Mouse (Mus musculus) bone marrow macrophage, adult 2 months (primary cell): ENCODE results near the gene Shroom4. TPM values are rescaled to one million over a fixed set of nuclear protein-coding genes. Genes with fewer than 3 reads are reported as not detected.
"Not testable (repeated sequence)": the region's sequence is repeated elsewhere in the genome, so short reads cannot be mapped to it uniquely, and the experiment has no call there.

Experiments used
- H3K27ac ChIP-seq: 2 replicates; pipeline ENCODE4 v1.5.1; 2012; ENCODE audit warnings: low read depth, low read length; ENCODE audit not compliant: insufficient read depth
- H3K4me1 ChIP-seq: 2 replicates; pipeline ENCODE4 v1.6.1; 2012; ENCODE audit warnings: low read length; ENCODE audit not compliant: control insufficient read depth, insufficient read depth
- H3K4me3 ChIP-seq: 2 replicates; pipeline ENCODE4 v1.5.1; 2012; ENCODE audit warnings: mild to moderate bottlenecking, low read length, moderate library complexity; ENCODE audit not compliant: insufficient read depth
- CTCF ChIP-seq: IDR thresholded peaks from 2 replicates; pipeline ENCODE4 v1.5.1; 2012; ENCODE audit warnings: low read depth, mild to moderate bottlenecking, low read length, moderate library complexity
- POLR2A ChIP-seq: IDR thresholded peaks from 2 replicates; pipeline ENCODE4 v1.6.1; 2012; ENCODE audit warnings: mild to moderate bottlenecking, low read depth, low read length, borderline replicate concordance
- polyA plus RNA-seq: library from polyadenylated mRNA; stranded (reverse); fragments of >200 nt; gene quantifications from 2 replicates; pipeline ENCODE4 v1.2.4, GENCODE M21; 2012; ENCODE audit not compliant: missing spikeins, insufficient read depth, insufficient read length

Gene Shroom4
- polyA plus RNA-seq, 1 experiment = not detected

DNA sequence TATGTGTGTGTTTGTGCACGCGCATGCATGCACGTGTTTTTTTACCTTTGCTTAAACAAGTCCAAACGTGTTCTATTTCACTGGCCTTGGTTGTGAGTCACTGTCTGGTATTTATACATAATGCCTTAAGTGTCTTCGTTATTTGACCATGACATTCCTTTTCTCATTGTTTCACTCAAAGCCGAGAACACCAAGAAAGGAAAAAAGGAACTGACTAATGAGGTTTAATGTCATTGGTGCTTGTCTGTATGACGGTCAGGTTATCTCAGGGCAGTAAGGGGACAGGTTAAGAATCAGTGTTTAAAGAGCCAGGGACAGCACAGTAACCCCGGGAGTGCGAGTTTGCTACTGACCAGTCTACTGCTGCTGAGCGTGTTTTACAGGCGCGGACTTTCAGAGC, 15.8 kb downstream of the Shroom4 start:
- TF ChIP-seq POLR2A = no peak
- no peak overlapping the region for H3K4me3 ChIP-seq
- H3K27ac ChIP-seq = no peak overlapping the region
- no peaks in the 10 kb centered on the region for H3K4me1 ChIP-seq

DNA sequence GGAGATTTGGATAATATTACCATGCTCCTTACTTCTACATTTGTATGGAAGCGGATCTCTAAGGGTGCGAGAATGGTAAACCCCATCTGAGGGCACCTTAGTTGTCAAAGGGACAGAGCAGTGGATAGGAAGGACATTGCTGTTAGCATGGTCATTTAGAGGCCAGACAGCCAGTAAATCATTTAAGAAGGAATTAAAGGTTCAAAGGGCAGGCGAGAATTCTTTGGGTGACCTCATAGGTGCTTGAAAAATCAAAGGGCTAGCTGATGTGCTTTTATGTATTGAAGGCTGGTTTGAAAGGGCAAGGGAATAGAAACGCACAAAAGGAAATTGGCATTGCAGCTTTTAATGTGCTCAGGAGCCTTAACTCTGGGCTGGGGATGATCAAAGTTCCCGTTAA, 16.3 kb downstream of the Shroom4 start:
- TF ChIP-seq POLR2A (no peak), CTCF (no peak)
- no peaks in the 10 kb centered on the region for H3K4me1 ChIP-seq
- H3K4me3 ChIP-seq = no peak overlapping the region
- H3K27ac ChIP-seq = no peak overlapping the region

DNA sequence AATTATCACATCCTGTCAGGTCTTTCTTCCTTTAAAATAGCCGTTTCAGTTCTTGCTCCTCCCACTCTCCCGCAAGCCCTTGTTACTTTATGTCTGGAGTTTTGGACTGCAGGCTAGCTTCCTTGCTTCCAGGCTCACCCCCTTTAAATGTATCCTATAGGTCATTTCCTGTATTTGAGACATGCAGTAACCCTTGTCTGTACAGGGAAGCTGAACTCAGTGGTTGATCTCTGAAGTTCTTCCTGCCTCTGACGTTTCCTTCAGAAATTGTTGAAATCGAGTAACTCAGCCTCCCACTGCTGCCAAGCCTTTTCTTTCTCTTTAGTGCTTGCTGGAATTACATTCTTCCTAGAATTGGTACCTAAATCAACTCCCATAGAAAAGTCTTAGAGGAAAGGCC, 18.5 kb downstream of the Shroom4 start:
- H3K4me1 ChIP-seq = no peaks in the 10 kb centered on the region
- TF ChIP-seq CTCF (no peak), POLR2A (no peak)
- H3K4me3 ChIP-seq = no peak overlapping the region
- H3K27ac ChIP-seq = no peak overlapping the region

DNA sequence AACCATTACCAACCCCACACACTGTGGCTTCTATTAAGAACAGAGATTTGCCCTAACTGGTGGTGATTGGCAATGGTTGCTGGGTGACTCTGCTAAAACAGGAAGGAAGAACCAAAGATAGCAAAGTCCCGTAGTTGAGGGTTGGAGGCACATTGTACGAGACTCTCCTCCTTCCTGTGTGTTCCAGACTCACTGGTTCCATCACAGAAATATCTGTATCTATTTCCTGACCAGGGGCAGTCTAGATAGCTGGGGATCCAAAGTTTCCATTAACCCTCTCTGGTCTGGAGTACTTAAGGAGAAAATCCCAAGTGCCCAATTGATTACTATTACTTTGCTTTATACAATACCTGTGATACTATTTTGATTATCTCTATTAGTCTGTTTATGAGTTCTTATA, 35.6 kb downstream of the Shroom4 start:
- H3K27ac ChIP-seq = no peak overlapping the region
- no peak overlapping the region for H3K4me3 ChIP-seq
- TF ChIP-seq POLR2A (no peak), CTCF (no peak)
- H3K4me1 ChIP-seq = no peaks in the 10 kb centered on the region

DNA sequence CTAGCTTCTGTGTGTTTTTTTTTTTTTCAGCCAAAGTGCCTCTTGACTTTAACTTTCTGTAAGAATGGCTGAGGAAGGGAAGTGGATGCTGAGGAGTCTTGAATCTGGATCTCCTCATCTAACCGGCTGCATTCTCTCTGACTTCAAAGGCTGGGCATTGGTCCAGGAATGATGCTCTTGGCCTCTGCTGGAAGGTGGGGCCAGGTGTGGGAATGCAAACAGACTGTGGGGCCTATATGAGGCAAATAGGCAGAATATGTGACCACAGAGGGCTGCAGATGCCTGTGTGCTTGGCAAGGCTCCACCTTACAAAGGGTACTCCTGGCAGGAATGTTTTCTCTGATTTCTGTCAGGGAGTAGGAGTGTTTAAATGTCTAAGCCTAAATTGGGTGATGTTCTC, 46.8 kb downstream of the Shroom4 start:
- TF ChIP-seq POLR2A (no peak), CTCF (no peak)
- Histone ChIP-seq H3K4me3 (no peak overlapping the region), H3K27ac (no peak overlapping the region), H3K4me1 (no peaks in the 10 kb centered on the region)

DNA sequence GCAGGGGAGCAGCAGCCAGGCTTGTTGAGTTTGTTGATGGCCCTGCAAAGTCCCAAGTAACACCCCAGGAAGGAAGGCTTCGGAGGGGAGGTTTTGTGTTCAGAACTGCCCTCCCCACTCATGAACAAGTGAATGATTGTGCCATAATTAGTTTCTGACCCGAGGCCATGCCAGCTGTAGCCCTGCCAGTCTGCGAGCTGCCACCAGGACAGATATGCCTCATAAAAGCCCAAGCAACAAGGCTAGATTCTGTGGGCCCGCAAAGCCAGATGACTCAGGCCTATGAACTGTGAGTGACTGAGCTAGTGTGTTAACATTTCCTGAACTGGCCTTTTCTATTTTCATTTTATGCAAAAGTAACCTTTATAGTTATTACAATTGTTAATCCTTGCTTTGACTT, 48.3 kb downstream of the Shroom4 start:
- TF ChIP-seq POLR2A (no peak), CTCF (no peak)
- Histone ChIP-seq H3K4me1 (no peaks in the 10 kb centered on the region), H3K4me3 (no peak overlapping the region), H3K27ac (no peak overlapping the region)

DNA sequence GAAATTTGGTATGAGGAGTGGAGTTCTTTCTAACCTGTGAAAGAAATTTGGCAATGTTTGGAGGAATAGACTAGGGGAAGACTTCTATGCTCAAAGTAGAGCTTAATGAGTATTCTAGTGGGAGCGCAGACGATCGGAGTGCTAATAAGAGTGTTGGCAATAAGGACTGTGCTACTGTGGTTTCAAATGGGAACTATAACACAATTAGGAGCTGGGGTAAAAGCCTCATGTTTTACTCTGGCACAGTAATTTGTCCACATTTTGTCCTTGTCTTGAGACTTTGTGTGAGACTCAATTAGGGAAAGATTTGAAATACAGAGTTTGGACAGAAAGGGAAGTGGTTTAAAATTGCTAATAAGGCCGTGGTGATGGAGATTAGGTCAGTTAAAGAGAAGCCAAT, 53.6 kb downstream of the Shroom4 start:
- Histone ChIP-seq H3K4me1 (no peaks in the 10 kb centered on the region), H3K4me3 (no peak overlapping the region), H3K27ac (no peak overlapping the region)
- TF ChIP-seq CTCF = no peak
- TF ChIP-seq POLR2A = no peak

DNA sequence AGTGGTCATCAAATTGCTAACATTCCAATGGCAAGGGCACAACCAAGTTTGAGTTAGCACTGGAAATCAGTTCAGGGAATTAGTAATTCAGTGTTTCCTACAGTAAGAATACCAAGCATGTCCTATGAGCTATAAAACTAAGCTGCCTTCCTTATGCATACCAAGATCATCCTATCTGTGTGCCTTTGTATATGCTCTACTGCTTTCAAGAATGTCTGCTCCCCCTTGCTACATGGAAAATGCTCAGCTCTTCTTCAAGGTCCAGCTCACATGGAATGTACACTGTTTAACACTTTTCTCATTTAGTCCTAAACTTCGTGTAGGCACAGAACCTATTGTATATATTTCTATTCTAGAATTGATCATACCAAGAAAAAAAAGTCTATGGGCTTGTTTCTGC, 69.6 kb downstream of the Shroom4 start:
- H3K27ac ChIP-seq, H3K4me1 ChIP-seq: not testable (repeated sequence)

DNA sequence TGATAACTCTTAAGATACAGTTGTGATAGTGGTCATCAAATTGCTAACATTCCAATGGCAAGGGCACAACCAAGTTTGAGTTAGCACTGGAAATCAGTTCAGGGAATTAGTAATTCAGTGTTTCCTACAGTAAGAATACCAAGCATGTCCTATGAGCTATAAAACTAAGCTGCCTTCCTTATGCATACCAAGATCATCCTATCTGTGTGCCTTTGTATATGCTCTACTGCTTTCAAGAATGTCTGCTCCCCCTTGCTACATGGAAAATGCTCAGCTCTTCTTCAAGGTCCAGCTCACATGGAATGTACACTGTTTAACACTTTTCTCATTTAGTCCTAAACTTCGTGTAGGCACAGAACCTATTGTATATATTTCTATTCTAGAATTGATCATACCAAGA, 72.9 kb downstream of the Shroom4 start:
- not testable (repeated sequence) for H3K4me1 ChIP-seq, H3K4me3 ChIP-seq, H3K27ac ChIP-seq

More for the DNA sequence above, 69.6 kb downstream of the Shroom4 start:
- not testable (repeated sequence) for H3K4me3 ChIP-seq

DNA sequence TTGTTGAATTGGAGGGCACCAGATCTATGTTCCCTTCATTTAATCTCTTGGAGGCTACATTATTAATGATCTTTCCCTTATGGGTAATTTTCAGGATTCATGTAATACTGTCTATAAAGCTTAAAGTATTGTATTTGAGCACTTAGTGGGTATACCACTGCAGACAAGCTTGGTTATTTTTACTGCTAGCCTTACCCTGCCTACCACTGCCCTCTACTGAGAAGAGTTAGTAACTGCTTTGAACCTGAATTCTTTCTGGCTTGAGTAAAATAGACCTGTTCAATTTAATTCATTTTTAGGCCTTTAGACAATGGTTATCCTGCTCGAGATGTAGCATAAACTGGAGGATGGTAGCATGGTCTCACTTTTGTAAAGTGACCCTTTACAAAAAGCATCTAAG, 75.5 kb downstream of the Shroom4 start:
- Histone ChIP-seq H3K27ac (no peak overlapping the region), H3K4me1 (no peaks in the 10 kb centered on the region), H3K4me3 (no peak overlapping the region)
- TF ChIP-seq POLR2A (no peak), CTCF (no peak)

DNA sequence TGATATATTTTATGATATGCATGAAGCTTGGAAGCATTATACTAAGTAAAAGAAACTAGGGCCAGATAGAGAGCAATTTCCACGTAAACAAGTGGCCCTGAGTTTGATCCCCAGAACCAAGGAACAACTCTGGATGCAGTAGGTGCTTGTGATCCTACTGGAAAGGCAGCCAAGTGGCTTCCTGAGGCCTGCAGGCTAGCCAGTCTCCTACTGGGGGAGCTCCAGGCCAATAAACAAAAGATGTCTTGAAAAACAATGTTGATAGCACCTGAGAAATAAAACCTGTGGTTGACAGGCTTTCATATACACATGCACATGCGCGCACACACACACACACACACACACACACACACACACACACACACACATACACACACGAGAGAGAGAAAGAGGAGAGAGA, 82.6 kb downstream of the Shroom4 start:
- no peak for TF ChIP-seq POLR2A
- no peak for TF ChIP-seq CTCF
- no peak overlapping the region for H3K4me3 ChIP-seq

More for the DNA sequence above, 82.6 kb downstream of the Shroom4 start:
- H3K4me1 ChIP-seq = no peaks in the 10 kb centered on the region
- no peak overlapping the region for H3K27ac ChIP-seq
